Mouse (Mus musculus): ENCODE data around the gene Ano9. TPM values are rescaled to one million over a fixed set of nuclear protein-coding genes. Genes with fewer than 3 reads are reported as not detected.

Gene Ano9
- 0.35 TPM for polyA plus RNA-seq (2015; fragmentation: Illumina TruSeq; extraction: RNeasy Lipid Tissue Mini Kit (QIAGEN cat#74804); ENCODE audit: insufficient read depth, low read depth, low replicate concordance)

GRCm38 (mm10) chr7:141117636-141118035 is at the start of gene Ano9:
Ano9 (minus strand) TSS chr7:141117806.

GRCm38 (mm10) chr7:141122245-141122644 is 4.6 kb upstream of the Ano9 start, which contains the start of gene Ptdss2:
Ptdss2 (plus strand) TSS chr7:141122382.

DNA sequence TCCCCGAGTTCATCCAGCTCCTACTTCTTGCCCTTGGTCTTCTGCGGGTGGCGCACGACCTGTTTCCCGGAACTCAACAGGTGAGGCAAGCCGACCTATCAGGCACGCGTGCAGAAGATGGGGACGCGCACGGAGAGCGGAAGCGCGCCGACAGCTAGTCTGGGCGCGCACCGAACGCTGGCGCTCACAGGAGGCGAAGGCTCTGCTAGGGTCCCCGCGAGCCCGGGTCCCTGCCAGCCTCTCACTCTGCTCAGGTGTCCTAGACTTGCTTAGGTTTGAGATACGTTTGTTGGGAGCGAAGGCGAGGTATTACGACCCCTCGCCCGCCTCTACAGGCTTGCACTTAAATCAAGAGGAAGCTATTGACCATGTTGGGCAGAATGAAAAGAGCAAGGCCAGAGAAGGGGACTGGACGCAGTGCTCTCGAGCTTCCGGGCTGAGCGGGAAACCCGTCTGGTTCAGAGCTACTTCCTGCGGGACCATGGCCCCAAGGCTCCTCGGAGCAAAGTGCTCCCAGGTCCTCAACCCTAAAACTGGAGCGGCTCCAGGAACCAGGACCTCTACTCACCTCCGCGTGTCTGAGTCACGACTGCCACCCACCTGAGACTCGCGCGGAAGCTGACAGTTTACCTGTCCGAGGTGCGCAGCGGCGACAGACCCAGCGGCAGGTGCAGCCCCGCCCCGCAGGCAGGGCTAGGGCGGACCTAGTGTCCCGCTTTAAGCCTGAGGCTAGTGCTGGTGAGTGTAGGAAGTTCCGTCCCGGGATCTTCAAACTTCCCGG is 17.5 kb downstream of the Ano9 start, which contains the start of gene Sigirr:
Sigirr (minus strand) TSS at position 662 of the 781 bp plus-strand sequence.

GRCm38 (mm10) chr7:141077841-141078240 is 39.8 kb downstream of the Ano9 start, which contains the start of gene Pkp3:
Pkp3 (plus strand) TSS chr7:141078218.

GRCm38 (mm10) chr7:141060426-141061242 is 57.0 kb downstream of the Ano9 start, which contains the start of gene B4galnt4:
B4galnt4 (plus strand) TSS chr7:141061104.

Other genes starting within 250 kb of the Ano9 start
- 19.9 TPM for gene Psmd13, start 235.8 kb downstream of the Ano9 start, polyA plus RNA-seq (2015; fragmentation: Illumina TruSeq; extraction: RNeasy Lipid Tissue Mini Kit (QIAGEN cat#74804); ENCODE audit: insufficient read depth, low read depth, low replicate concordance)
- 6.5 TPM for gene Sirt3, start 235.5 kb downstream of the Ano9 start, polyA plus RNA-seq (2015; fragmentation: Illumina TruSeq; extraction: RNeasy Lipid Tissue Mini Kit (QIAGEN cat#74804); ENCODE audit: insufficient read depth, low read depth, low replicate concordance)
- gene Cox8b, start 217.4 kb downstream of the Ano9 start, polyA plus RNA-seq (2015; fragmentation: Illumina TruSeq; extraction: RNeasy Lipid Tissue Mini Kit (QIAGEN cat#74804); ENCODE audit: insufficient read depth, low read depth, low replicate concordance): 7.3 TPM
- not detected for gene Nlrp6, start 196.9 kb downstream of the Ano9 start, polyA plus RNA-seq (2015; fragmentation: Illumina TruSeq; extraction: RNeasy Lipid Tissue Mini Kit (QIAGEN cat#74804); ENCODE audit: insufficient read depth, low read depth, low replicate concordance)
- 7.4 TPM for gene Pgghg, start 176.4 kb downstream of the Ano9 start, polyA plus RNA-seq (2015; fragmentation: Illumina TruSeq; extraction: RNeasy Lipid Tissue Mini Kit (QIAGEN cat#74804); ENCODE audit: insufficient read depth, low read depth, low replicate concordance)
- not detected for gene Ifitm5, start 167.5 kb downstream of the Ano9 start, polyA plus RNA-seq (2015; fragmentation: Illumina TruSeq; extraction: RNeasy Lipid Tissue Mini Kit (QIAGEN cat#74804); ENCODE audit: insufficient read depth, low read depth, low replicate concordance)
- not detected for gene Gm45717, start 161.9 kb downstream of the Ano9 start, polyA plus RNA-seq (2015; fragmentation: Illumina TruSeq; extraction: RNeasy Lipid Tissue Mini Kit (QIAGEN cat#74804); ENCODE audit: insufficient read depth, low read depth, low replicate concordance)
- gene Ifitm2, start 161.8 kb downstream of the Ano9 start, polyA plus RNA-seq (2015; fragmentation: Illumina TruSeq; extraction: RNeasy Lipid Tissue Mini Kit (QIAGEN cat#74804); ENCODE audit: insufficient read depth, low read depth, low replicate concordance): 171 TPM
- 20.5 TPM for gene Ifitm1, start 150.6 kb downstream of the Ano9 start, polyA plus RNA-seq (2015; fragmentation: Illumina TruSeq; extraction: RNeasy Lipid Tissue Mini Kit (QIAGEN cat#74804); ENCODE audit: insufficient read depth, low read depth, low replicate concordance)
- gene Ifitm3, start 107.0 kb downstream of the Ano9 start, polyA plus RNA-seq (2015; fragmentation: Illumina TruSeq; extraction: RNeasy Lipid Tissue Mini Kit (QIAGEN cat#74804); ENCODE audit: insufficient read depth, low read depth, low replicate concordance): 188 TPM
- gene Ifitm6, start 99.9 kb downstream of the Ano9 start, polyA plus RNA-seq (2015; fragmentation: Illumina TruSeq; extraction: RNeasy Lipid Tissue Mini Kit (QIAGEN cat#74804); ENCODE audit: insufficient read depth, low read depth, low replicate concordance): not detected
- gene Gm17387, start 88.7 kb downstream of the Ano9 start, polyA plus RNA-seq (2015; fragmentation: Illumina TruSeq; extraction: RNeasy Lipid Tissue Mini Kit (QIAGEN cat#74804); ENCODE audit: insufficient read depth, low read depth, low replicate concordance): not detected
- 0.26 TPM for gene B4galnt4, start 56.7 kb downstream of the Ano9 start, polyA plus RNA-seq (2015; fragmentation: Illumina TruSeq; extraction: RNeasy Lipid Tissue Mini Kit (QIAGEN cat#74804); ENCODE audit: insufficient read depth, low read depth, low replicate concordance)
- gene Pkp3, start 39.6 kb downstream of the Ano9 start, polyA plus RNA-seq (2015; fragmentation: Illumina TruSeq; extraction: RNeasy Lipid Tissue Mini Kit (QIAGEN cat#74804); ENCODE audit: insufficient read depth, low read depth, low replicate concordance): 12.4 TPM
- 8.7 TPM for gene Sigirr, start 17.2 kb downstream of the Ano9 start, polyA plus RNA-seq (2015; fragmentation: Illumina TruSeq; extraction: RNeasy Lipid Tissue Mini Kit (QIAGEN cat#74804); ENCODE audit: insufficient read depth, low read depth, low replicate concordance)
- gene Ptdss2, start 4.6 kb upstream of the Ano9 start, polyA plus RNA-seq (2015; fragmentation: Illumina TruSeq; extraction: RNeasy Lipid Tissue Mini Kit (QIAGEN cat#74804); ENCODE audit: insufficient read depth, low read depth, low replicate concordance): 4.1 TPM
- 56.7 TPM for gene Rnh1, start 55.1 kb upstream of the Ano9 start, polyA plus RNA-seq (2015; fragmentation: Illumina TruSeq; extraction: RNeasy Lipid Tissue Mini Kit (QIAGEN cat#74804); ENCODE audit: insufficient read depth, low read depth, low replicate concordance)
- 22.7 TPM for gene Hras, start 76.2 kb upstream of the Ano9 start, polyA plus RNA-seq (2015; fragmentation: Illumina TruSeq; extraction: RNeasy Lipid Tissue Mini Kit (QIAGEN cat#74804); ENCODE audit: insufficient read depth, low read depth, low replicate concordance)
- 1.4 TPM for gene Lrrc56, start 76.4 kb upstream of the Ano9 start, polyA plus RNA-seq (2015; fragmentation: Illumina TruSeq; extraction: RNeasy Lipid Tissue Mini Kit (QIAGEN cat#74804); ENCODE audit: insufficient read depth, low read depth, low replicate concordance)
- gene Lmntd2, start 96.3 kb upstream of the Ano9 start, polyA plus RNA-seq (2015; fragmentation: Illumina TruSeq; extraction: RNeasy Lipid Tissue Mini Kit (QIAGEN cat#74804); ENCODE audit: insufficient read depth, low read depth, low replicate concordance): 5.9 TPM
- 12.7 TPM for gene Rassf7, start 98.1 kb upstream of the Ano9 start, polyA plus RNA-seq (2015; fragmentation: Illumina TruSeq; extraction: RNeasy Lipid Tissue Mini Kit (QIAGEN cat#74804); ENCODE audit: insufficient read depth, low read depth, low replicate concordance)
- gene Phrf1, start 111.0 kb upstream of the Ano9 start, polyA plus RNA-seq (2015; fragmentation: Illumina TruSeq; extraction: RNeasy Lipid Tissue Mini Kit (QIAGEN cat#74804); ENCODE audit: insufficient read depth, low read depth, low replicate concordance): 31.0 TPM
- gene Irf7, start 148.7 kb upstream of the Ano9 start, polyA plus RNA-seq (2015; fragmentation: Illumina TruSeq; extraction: RNeasy Lipid Tissue Mini Kit (QIAGEN cat#74804); ENCODE audit: insufficient read depth, low read depth, low replicate concordance): 8.0 TPM
- gene Cdhr5, start 159.0 kb upstream of the Ano9 start, polyA plus RNA-seq (2015; fragmentation: Illumina TruSeq; extraction: RNeasy Lipid Tissue Mini Kit (QIAGEN cat#74804); ENCODE audit: insufficient read depth, low read depth, low replicate concordance): not detected
- not detected for gene Sct, start 161.3 kb upstream of the Ano9 start, polyA plus RNA-seq (2015; fragmentation: Illumina TruSeq; extraction: RNeasy Lipid Tissue Mini Kit (QIAGEN cat#74804); ENCODE audit: insufficient read depth, low read depth, low replicate concordance)
- not detected for gene Drd4, start 174.2 kb upstream of the Ano9 start, polyA plus RNA-seq (2015; fragmentation: Illumina TruSeq; extraction: RNeasy Lipid Tissue Mini Kit (QIAGEN cat#74804); ENCODE audit: insufficient read depth, low read depth, low replicate concordance)
- 23.3 TPM for gene Deaf1, start 209.9 kb upstream of the Ano9 start, polyA plus RNA-seq (2015; fragmentation: Illumina TruSeq; extraction: RNeasy Lipid Tissue Mini Kit (QIAGEN cat#74804); ENCODE audit: insufficient read depth, low read depth, low replicate concordance)
- gene Tmem80, start 209.9 kb upstream of the Ano9 start, polyA plus RNA-seq (2015; fragmentation: Illumina TruSeq; extraction: RNeasy Lipid Tissue Mini Kit (QIAGEN cat#74804); ENCODE audit: insufficient read depth, low read depth, low replicate concordance): 11.4 TPM
- 35.8 TPM for gene Eps8l2, start 221.1 kb upstream of the Ano9 start, polyA plus RNA-seq (2015; fragmentation: Illumina TruSeq; extraction: RNeasy Lipid Tissue Mini Kit (QIAGEN cat#74804); ENCODE audit: insufficient read depth, low read depth, low replicate concordance)

All from pancreas, adult 10 weeks (tissue).